Mouse (Mus musculus) lung, postnatal 0 days (tissue): ENCODE data around the gene Zfp184. TPM values are rescaled to one million over a fixed set of nuclear protein-coding genes. Genes with fewer than 3 reads are reported as not detected.
A peak's percentile ranks its signal among the peaks of the same experiment; 100 is the strongest.
"Not testable (repeated sequence)": the region's sequence is repeated elsewhere in the genome, so short reads cannot be mapped to it uniquely, and the experiment has no call there.

ENCODE experiments used
- ATAC-seq: fragments of 200-750 bp; cut with Nextera tagmentation; 2 replicates; pipeline ENCODE4 v1.8.0; 2017; ENCODE audit warnings: moderate library complexity
- DNase-seq: peaks from one replicate; pipeline ENCODE4 v3.0.0-alpha.2; 2016; ENCODE audit warnings: low spot score
- H3K27ac ChIP-seq: fragments of 300-500 bp; sonication (generic); 2 replicates; pipeline ENCODE4 v1.5.1; 2014; ENCODE audit warnings: antibody characterized with exemption, mild to moderate bottlenecking, low read length, mixed read lengths
- H3K27me3 ChIP-seq: fragments of 300-500 bp; sonication (generic); replicated peaks from 2 replicates; pipeline ENCODE4 v1.6.1; 2014; ENCODE audit warnings: low read length, mixed read lengths; ENCODE audit not compliant: insufficient read depth
- H3K36me3 ChIP-seq: fragments of 300-500 bp; sonication (generic); 2 replicates; pipeline ENCODE4 v1.6.1; 2014; ENCODE audit warnings: low read length, mixed read lengths; ENCODE audit not compliant: insufficient read depth
- H3K4me1 ChIP-seq: fragments of 300-500 bp; sonication (generic); 2 replicates; pipeline ENCODE4 v1.6.1; 2014; ENCODE audit warnings: antibody characterized with exemption, low read depth, low read length, mixed read lengths; ENCODE audit not compliant: insufficient read depth
- H3K4me2 ChIP-seq: fragments of 300-500 bp; sonication (generic); replicated peaks from 2 replicates; pipeline ENCODE4 v1.6.1; 2014; ENCODE audit warnings: low read depth, mild to moderate bottlenecking, low read length, moderate library complexity, mixed read lengths
- H3K4me3 ChIP-seq: fragments of 300-500 bp; sonication (generic); 2 replicates; pipeline ENCODE4 v1.5.1; 2014; ENCODE audit warnings: low read depth, low read length
- H3K9ac ChIP-seq: fragments of 300-500 bp; sonication (generic); replicated peaks from 2 replicates; pipeline ENCODE4 v1.6.1; 2014; ENCODE audit warnings: low read depth, mild to moderate bottlenecking
- H3K9me3 ChIP-seq: fragments of 300-500 bp; sonication (generic); 2 replicates; pipeline ENCODE4 v1.6.1; 2016; ENCODE audit warnings: low read length, mixed read lengths
- CTCF ChIP-seq: IDR thresholded peaks from 2 replicates; pipeline ENCODE4 v1.5.1; 2016; ENCODE audit warnings: antibody characterized with exemption, mild to moderate bottlenecking
- EP300 ChIP-seq: IDR thresholded peaks from 2 replicates; pipeline ENCODE4 v1.6.1; 2016; ENCODE audit warnings: antibody characterized with exemption, mild to moderate bottlenecking, control low read depth
- WGBS: fragments of 180-500 bp; shearing (Covaris S2); extraction: QIAGEN DNeasy Blood & Tissue Kit; methylation state at CpG from one replicate; pipeline ENCODE4 v1.1.7; 2014; 5-methylcytosine and 5-hydroxymethylcytosine counted together
- polyA plus RNA-seq: library from polyadenylated mRNA; unstranded; fragments of >200 nt; fragmentation: Nextera tagmentation; extraction: Ambion mirVana; gene quantifications from 2 replicates; pipeline ENCODE4 v1.2.1, GENCODE M21; 2015

The Zfp184 gene
- polyA plus RNA-seq, result 2.5 and 3.4 TPM in 2 replicates

GRCm38 (mm10) chr13:21944926-21945740 lies at the start of gene Zfp184:
Gene Zfp184 (plus strand): TSS chr13:21945094.
- peak; percentile 90 for ATAC-seq
- Histone ChIP-seq H3K4me2 (peak within 1 kb of the TSS; percentile 81), H3K27me3 (no peaks in the 10 kb centered on the region), H3K4me3 (peak within 1 kb of the TSS; percentile 61), H3K9me3 (no peaks in the 10 kb centered on the region), H3K36me3 (0 out of 2 replicates have a peak, but pooled peaks cover 4% of the 10 kb centered on the region), H3K9ac (peak within 1 kb of the TSS; percentile 43), H3K4me1 (no peaks in the 10 kb centered on the region; the same call in 1 of the 2 replicates), H3K27ac (peak within 1 kb of the TSS; percentile 28)
- WGBS, result 3% methylated on average over 50 of the region's 50 CpGs
- peak; percentile 42 for TF ChIP-seq CTCF
- TF ChIP-seq EP300, result no peak
- DNase-seq, result peak; percentile 97

GRCm38 (mm10) chr13:21896549-21897244 lies 48.2 kb upstream of the Zfp184 start:
- Histone ChIP-seq H3K4me2 (no peak overlapping the region), H3K27me3 (no peaks in the 10 kb centered on the region), H3K36me3 (no peaks in the 10 kb centered on the region), H3K4me3 (no peak overlapping the region), H3K9ac (no peak overlapping the region), H3K4me1 (no peaks in the 10 kb centered on the region), H3K27ac (no peak overlapping the region), H3K9me3 (no peaks in the 10 kb centered on the region)
- WGBS, result 9% methylated on average over 24 of the region's 24 CpGs
- DNase-seq (no peak), ATAC-seq (no peak)
- TF ChIP-seq CTCF (no peak), EP300 (no peak)

- no peaks in the 10 kb centered on the region for H3K27me3 ChIP-seq
- no peak overlapping the region for H3K4me3 ChIP-seq
- H3K4me2 ChIP-seq, result no peak overlapping the region
- H3K36me3 ChIP-seq, result no peaks in the 10 kb centered on the region
- 1% methylated on average over 11 of the region's 11 CpGs for WGBS
- no peak overlapping the region for H3K9ac ChIP-seq
- H3K27ac ChIP-seq, result no peak overlapping the region
- no peak for DNase-seq
- TF ChIP-seq EP300 (no peak), CTCF (no peak)
- ATAC-seq, result no peak
- no peaks in the 10 kb centered on the region for H3K9me3 ChIP-seq
- H3K4me1 ChIP-seq, result no peaks in the 10 kb centered on the region
Observed at GRCm38 (mm10) chr13:21897245-21897634, 47.7 kb upstream of the Zfp184 start.

GRCm38 (mm10) chr13:21900870-21901565 lies 43.9 kb upstream of the Zfp184 start:
- not testable (repeated sequence) for H3K27ac ChIP-seq, H3K4me2 ChIP-seq, H3K9me3 ChIP-seq, H3K4me1 ChIP-seq, H3K9ac ChIP-seq, DNase-seq, H3K36me3 ChIP-seq, H3K4me3 ChIP-seq, H3K27me3 ChIP-seq, ATAC-seq
- WGBS, result 89% methylated on average over 9 of the region's 9 CpGs

- ATAC-seq (no peak), DNase-seq (no peak)
- no peak overlapping the region for H3K9ac ChIP-seq
- no peaks in the 10 kb centered on the region for H3K4me1 ChIP-seq
- TF ChIP-seq EP300 (no peak), CTCF (no peak)
- no peaks in the 10 kb centered on the region for H3K36me3 ChIP-seq
- 26% methylated on average over 3 of the region's 3 CpGs for WGBS
- H3K4me3 ChIP-seq, result no peak overlapping the region
- no peak overlapping the region for H3K4me2 ChIP-seq
- no peaks in the 10 kb centered on the region for H3K27me3 ChIP-seq
- H3K27ac ChIP-seq, result no peak overlapping the region
- no peaks in the 10 kb centered on the region for H3K9me3 ChIP-seq
Observed at GRCm38 (mm10) chr13:21903500-21903899, 41.4 kb upstream of the Zfp184 start.

- not testable (repeated sequence) for H3K4me1 ChIP-seq, H3K27ac ChIP-seq, H3K4me2 ChIP-seq, H3K4me3 ChIP-seq, H3K9ac ChIP-seq, ATAC-seq, H3K9me3 ChIP-seq, DNase-seq, H3K36me3 ChIP-seq, H3K27me3 ChIP-seq
- 74% methylated on average over 4 of the region's 4 CpGs for WGBS
Observed at GRCm38 (mm10) chr13:21904090-21904489, 40.8 kb upstream of the Zfp184 start.
